Mouse (Mus musculus): ENCODE measurements around the gene Adig.

Gene Adig

DNA sequence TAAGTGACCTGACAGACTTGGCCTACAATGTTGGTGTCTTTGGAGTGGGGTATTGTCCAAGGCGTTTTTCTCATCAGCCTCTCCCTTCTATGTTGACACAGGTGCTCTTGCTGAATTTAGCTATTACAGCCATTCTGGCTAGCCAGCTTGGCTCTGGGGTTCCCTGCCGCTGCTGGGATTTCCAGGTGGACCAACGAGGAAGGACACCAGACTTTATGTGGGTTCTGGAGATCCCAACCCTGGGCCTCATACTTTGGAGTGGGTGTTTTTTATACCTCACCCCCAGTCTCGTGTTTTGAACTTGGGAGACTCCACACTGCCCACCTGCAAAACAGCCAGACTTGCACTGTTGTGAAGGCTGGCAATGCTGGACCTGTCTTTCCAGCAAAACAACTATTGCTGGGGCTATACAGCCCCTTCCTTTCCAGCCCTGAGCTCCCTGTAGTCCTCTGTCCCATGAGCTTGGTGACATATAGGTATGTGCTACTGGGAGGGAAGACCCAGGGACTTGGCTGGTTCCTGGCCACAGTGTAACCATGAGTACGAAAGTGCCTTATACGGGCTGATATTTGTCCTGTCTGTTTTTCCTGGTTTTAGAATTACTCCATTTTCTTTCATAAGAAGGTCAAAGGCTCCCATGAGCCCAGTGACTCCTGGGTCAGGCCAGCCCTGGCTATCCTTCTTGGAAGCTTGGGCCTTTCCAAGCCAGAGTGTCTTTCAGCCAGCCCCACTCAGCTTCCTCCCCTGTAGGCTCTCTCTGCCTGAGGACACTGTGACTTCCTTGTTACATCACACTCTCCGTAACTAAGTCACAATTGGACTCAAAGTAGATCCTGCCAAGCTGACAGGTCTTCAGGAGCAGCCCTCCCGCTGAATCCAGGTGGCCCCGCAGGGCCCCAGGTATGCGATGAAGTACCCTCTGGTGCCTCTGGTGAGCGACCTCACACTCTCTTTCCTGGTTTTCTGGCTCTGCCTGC, at the start of gene Adig:
Adig (plus strand) TSS at position 777 of the 977 bp plus-strand sequence.
- no peak for DNase-seq (ENCODE audit: low read depth, low spot score)

GRCm38 (mm10) chr2:158456451-158456850, 46.0 kb upstream of the Adig start:
- no peak for DNase-seq (ENCODE audit: low read depth, low spot score)

GRCm38 (mm10) chr2:158457610-158458009, 44.8 kb upstream of the Adig start:
- no peak for DNase-seq (ENCODE audit: low read depth, low spot score)

GRCm38 (mm10) chr2:158462450-158462849, 40.0 kb upstream of the Adig start:
- no peak for DNase-seq (ENCODE audit: low read depth, low spot score)

DNA sequence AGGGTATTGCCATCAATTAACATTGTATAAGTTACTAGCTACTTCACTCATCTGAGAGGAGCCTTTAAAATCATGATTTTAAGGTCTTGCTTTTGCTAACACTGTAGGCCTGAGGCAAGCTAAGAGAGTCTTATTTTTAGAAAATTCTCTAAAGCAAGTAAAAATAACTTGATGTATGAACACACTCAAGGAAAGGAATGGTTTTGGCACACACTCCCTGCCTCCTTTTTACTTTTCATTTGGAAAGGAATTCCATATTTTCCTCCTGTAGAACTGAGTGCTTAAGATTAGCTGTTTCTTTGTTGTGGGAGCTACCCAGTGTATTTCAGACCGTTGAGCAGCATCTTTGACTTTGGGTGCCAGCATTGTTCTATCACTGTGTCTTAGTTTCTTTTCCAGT, 28.3 kb upstream of the Adig start:
- DNase-seq (ENCODE audit: low read depth, low spot score), result no peak

DNA sequence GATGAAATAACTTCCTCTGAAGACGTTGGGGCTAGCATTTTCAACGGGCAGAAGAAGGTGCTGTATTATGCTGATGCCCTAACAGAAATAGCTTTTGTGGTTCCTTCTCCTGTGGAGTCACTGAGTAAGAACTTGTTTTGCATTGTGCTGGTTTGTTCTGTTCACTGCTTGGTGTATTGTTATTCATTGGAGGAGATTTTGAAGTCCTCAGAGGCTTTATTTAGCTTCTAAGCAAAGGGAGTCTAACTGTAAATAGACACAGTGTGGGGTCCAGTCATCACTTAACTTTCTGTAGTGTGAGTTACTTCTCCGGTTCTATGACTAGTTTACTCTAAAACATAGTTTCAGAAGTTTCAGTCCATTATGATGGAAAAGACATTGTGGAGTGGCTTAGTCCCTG, 24.8 kb upstream of the Adig start:
- DNase-seq (ENCODE audit: low read depth, low spot score), result peak; percentile 12

DNA sequence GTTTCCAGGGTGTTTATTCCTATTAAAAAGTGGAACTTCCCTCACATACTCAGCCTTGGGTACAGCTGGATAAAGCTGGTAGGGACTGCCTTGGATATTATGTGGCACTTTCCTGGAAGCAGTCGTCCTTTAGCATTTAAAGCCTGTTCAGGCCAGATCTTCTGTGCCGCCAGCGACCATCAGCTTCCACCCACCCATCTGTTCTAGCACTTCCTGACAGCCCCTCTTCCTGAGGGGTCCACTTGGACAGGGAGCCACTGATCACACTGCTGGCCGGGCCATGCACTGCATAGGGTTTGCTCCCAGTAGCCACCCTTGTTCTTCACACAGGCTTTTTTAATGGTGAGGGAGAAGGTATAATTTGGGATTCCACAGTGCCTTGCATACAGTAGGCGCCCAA, 4.0 kb upstream of the Adig start:
- DNase-seq (ENCODE audit: low read depth, low spot score), result no peak

DNA sequence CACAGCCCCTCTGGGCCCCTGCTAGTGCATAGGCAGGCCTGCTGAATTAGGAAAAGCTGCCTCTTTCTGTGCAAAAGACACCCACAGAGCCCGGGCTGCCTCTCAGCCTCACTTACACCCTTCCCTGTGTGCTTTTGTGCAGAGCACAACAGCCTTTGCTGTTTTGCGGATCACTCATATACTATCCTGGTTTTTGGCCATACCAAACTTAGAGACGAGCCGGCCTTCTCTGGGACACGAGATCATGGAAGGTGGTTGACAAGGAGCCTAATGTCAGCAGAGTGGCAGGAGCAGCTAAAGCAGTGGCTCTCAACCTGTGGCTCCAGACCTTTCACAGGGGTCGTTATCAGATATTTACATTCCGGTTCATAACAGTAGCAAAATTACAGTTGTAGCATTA, 814 bp downstream of the Adig start:
- no peak for DNase-seq (ENCODE audit: low read depth, low spot score)

DNA sequence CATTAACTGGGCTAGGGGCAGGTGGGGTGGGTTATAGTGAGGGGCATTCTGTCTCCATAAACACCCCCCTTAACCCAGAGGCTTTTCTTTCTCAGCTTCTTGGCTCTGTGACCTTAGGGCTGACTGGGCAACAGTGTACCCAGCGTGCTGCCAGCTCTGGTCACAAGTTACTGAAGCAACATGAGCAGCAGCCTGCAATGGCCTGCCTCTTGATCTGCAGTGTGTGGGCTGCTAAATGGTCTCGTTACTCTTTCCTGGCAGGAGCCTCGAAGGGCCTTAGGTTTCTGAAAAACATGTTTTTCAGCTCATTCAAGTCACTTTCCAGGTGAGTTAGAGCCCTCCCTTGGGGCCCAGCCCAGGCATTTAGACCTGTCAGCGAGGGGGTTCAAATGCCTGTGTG, 1.3 kb downstream of the Adig start:
- no peak for DNase-seq (ENCODE audit: low read depth, low spot score)

DNA sequence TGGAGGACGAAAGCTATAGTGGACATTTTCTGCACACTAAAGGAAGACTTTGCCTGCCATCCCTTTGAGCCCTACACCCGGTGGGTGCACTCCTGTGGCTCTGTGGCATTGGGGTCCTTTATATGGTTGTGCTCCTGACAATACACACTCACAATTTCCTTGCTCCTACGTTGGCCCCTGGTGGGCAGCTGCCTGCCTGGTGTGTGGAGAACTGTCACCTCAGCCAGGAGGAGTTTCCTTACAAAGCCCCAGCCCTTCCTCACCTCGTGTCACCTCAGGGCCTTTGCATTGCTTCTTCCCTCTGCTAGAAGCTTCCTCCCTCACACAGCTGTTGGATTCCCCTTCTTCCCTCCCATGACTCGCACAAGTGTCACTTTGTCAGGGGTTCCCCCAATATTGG, 4.1 kb downstream of the Adig start:
- DNase-seq (ENCODE audit: low read depth, low spot score), result no peak

DNA sequence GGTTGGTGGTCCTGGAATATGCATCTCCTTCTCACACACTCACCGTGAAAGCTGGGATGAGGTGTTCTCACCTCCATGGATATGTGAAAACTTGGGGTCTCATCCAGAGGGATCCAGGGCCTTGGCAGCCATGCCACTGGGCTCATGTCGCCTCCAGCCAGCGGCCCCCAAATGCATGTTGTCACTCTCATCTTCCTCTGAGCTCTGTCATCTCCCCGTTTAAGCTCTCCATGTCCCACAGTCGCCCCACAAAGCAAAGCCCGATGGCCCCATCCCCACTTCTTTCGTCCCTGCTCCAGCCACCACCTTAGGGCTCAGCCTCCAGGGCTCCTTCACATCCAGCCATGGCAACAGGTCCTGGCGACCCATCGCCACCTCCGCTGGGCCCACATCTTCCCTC, 4.6 kb downstream of the Adig start:
- no peak for DNase-seq (ENCODE audit: low read depth, low spot score)

- DNase-seq (ENCODE audit: low read depth, low spot score), result no peak
Measured at GRCm38 (mm10) chr2:158510665-158511064, 8.3 kb downstream of the Adig start.

GRCm38 (mm10) chr2:158512528-158512927, 10.1 kb downstream of the Adig start, which contains the start of gene Arhgap40:
Arhgap40 (plus strand) TSS chr2:158512796.
- no peak for DNase-seq (ENCODE audit: low read depth, low spot score)

DNA sequence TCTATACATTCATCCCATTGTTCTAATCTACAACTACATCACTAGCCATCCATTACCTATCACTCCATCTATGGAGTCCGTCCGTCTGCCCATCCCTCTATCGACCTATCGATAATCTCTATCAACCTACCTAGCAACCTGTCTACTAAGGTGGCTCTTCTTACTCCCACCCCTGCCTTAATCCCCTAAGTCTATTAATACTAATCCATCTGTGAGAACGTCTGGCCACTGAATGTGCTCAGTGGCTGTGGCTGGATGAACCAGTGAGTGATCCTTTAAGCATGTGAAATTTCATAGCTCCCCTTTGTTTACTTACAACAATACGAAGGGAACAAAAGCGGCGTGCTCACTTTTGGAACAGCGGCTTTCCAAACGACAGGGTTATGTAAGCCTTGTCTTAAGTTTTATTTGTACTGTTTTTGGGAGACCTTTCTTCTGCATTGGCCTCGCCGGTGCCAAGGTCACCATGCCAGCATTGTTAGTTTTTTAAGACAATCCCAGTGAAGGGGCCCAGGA, 11.5 kb downstream of the Adig start:
- no peak for DNase-seq (ENCODE audit: low read depth, low spot score)

DNA sequence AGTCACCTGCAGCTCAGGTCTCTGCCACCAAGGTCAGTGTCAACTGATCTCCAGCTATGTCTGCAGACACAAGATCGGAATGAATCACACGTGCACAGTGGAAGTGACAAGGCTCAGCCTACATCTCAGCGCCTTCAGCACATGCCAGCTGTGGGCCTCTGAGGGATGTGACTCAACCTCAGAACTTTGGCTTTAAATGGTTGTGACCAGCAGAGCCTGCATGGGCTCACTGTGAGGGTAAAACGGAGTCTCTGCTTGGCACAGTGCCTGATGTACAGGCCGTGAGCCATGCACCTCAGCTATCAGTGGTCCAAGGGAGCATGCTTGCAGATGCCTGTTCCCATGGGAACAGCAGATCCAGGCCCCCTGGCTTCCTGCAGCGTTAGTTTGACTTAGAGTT, 16.2 kb downstream of the Adig start:
- DNase-seq (ENCODE audit: low read depth, low spot score), result no peak

DNA sequence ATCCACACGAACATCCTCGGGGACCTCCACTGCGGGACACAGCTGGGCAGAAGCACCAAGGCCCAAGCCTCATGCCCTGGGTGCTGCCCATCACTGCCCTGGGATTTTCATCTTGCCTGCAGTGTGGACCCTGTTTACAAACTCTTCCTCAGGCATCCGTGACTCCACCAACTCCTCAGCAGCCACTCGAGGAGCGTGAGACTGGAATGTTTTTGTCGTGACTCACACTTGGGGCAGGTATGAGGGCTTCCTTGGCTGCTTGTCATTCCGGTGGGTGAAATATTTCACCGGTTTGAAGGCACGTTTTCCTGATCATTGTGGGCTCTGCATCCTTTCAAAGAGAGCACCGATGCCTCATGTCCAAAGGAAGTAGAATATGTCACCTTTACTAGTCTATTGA, 16.7 kb downstream of the Adig start:
- DNase-seq (ENCODE audit: low read depth, low spot score), result no peak

DNA sequence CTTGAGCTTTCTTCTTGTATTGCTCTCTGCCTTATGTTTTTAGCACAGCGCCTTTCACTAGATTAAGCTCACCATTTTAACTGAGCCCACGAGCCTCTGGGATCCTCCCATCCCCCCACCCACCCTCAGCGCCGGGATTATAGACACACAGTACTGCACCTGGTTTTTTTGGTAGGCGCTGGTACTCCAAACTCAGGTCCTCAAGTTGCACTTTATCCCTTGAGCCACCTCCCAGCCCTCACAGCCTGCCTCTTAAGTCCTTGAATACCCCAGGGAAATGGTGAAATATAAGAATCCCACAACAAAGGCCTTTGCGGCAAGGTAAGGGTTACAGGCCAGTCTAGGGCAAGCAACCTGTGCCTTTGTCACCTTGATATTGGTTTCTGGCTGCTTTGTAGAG, 17.4 kb downstream of the Adig start:
- DNase-seq (ENCODE audit: low read depth, low spot score), result no peak

DNA sequence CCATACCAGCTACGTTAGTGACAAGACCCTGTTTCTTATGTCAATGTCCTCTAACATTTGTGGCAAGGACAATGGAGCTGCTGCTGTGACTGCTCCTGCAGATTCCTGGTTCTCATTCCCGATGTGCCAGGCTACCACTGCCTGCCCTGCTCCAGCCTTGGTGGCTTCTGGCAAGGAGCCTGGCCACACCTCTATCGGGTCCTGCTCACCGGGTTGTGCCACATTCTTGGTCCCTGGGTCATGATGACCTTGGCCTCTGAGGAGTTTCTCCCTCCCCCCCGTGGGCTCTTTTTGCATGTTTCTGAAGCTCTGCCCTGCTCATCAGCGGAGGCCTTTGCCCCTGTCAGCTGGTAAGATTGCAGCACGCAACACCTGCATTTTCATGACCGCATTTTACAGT, 20.6 kb downstream of the Adig start:
- no peak for DNase-seq (ENCODE audit: low read depth, low spot score)

GRCm38 (mm10) chr2:158524129-158524860, 21.9 kb downstream of the Adig start:
- no peak for DNase-seq (ENCODE audit: low read depth, low spot score)

DNA sequence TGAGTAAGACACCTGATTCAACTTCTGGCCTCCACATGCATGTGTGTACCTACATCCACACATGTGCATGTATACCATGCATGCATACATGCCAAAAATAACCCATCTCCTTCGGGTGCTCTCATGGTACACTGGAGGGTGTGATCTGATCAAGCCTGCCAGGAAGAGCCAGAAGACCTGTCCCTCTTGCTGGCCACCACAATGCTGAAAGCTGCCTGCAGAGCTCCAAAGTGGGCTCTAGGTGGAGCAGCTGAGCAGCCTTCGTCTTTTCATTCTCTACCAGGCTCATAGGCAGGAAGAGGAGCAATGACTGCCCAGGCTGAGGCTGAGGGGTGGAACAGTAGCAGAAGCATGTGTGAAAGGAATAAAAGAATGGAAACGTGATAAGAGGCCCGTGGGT, 31.7 kb downstream of the Adig start:
- peak; percentile 67 for DNase-seq (ENCODE audit: low read depth, low spot score)

- no peak for DNase-seq (ENCODE audit: low read depth, low spot score)
Measured at GRCm38 (mm10) chr2:158534559-158534958, 32.1 kb downstream of the Adig start.
